Mouse (Mus musculus) olfactory bulb, adult 2 months (tissue): ENCODE results near the gene Map3k20. TPM values are rescaled to one million over a fixed set of nuclear protein-coding genes. Genes with fewer than 3 reads are reported as not detected.

Experiments used
- H3K27ac ChIP-seq: fragments of 200-500 bp; 2 replicates; pipeline ENCODE4 v1.5.1; 2012; ENCODE audit warnings: low read depth, low read length; ENCODE audit not compliant: insufficient read depth
- H3K4me1 ChIP-seq: fragments of 200-500 bp; 2 replicates; pipeline ENCODE4 v1.6.1; 2012; ENCODE audit warnings: low read length; ENCODE audit not compliant: control insufficient read depth, insufficient read depth
- H3K4me3 ChIP-seq: fragments of 200-500 bp; 2 replicates; pipeline ENCODE4 v1.5.1; 2012; ENCODE audit warnings: mild to moderate bottlenecking, low read depth, low read length, moderate library complexity; ENCODE audit not compliant: insufficient read depth
- CTCF ChIP-seq: fragments of 200-500 bp; IDR thresholded peaks from 2 replicates; pipeline ENCODE4 v1.5.1; 2012; ENCODE audit warnings: low read depth, mild to moderate bottlenecking, low read length, moderate library complexity; ENCODE audit not compliant: insufficient read depth
- POLR2A ChIP-seq: fragments of 200-500 bp; IDR thresholded peaks from 2 replicates; pipeline ENCODE4 v1.6.1; 2012; ENCODE audit warnings: mild to moderate bottlenecking, low read depth, low read length, moderate library complexity; ENCODE audit not compliant: insufficient read depth
- WGBS: fragments of 180-500 bp; shearing (Covaris S2); methylation state at CpG from one replicate; pipeline ENCODE4 v1.1.7; 2018; 5-methylcytosine and 5-hydroxymethylcytosine counted together
- polyA plus RNA-seq: library from polyadenylated mRNA; stranded (reverse); fragments of >200 nt; gene quantifications from 2 replicates; pipeline ENCODE4 v1.2.4, GENCODE M21; 2012; ENCODE audit warnings: low replicate concordance; ENCODE audit not compliant: missing spikeins, insufficient read depth, insufficient read length

The Map3k20 gene
- polyA plus RNA-seq, 1 experiment, result 45.5 TPM

DNA sequence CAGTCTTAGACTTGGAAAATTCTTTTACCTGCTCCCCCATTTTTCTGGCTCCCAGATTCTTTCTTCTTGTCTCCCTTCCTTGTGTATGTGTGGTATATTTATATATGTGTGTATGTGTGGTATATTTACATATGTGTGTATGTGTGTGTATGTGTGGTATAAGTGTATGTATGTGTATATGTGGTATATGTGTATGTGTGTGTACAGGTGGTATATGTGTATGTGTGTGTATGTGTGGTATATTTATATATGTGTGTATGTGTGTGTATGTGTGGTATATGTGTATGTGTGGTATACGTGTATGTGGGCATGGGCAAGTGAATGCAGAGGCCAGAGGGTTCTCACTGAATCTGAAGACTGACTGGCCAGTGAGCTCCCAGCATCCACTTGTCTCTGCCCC lies 5.7 kb downstream of the Map3k20 start:
- Histone ChIP-seq H3K27ac (no peak overlapping the region), H3K4me1 (0 out of 2 replicates have a peak, but pooled peaks cover 2% of the 10 kb centered on the region), H3K4me3 (no peak overlapping the region)
- 78% methylated on average over 1 of the region's 1 CpGs for WGBS
- TF ChIP-seq POLR2A, result no peak
- no peak for TF ChIP-seq CTCF

DNA sequence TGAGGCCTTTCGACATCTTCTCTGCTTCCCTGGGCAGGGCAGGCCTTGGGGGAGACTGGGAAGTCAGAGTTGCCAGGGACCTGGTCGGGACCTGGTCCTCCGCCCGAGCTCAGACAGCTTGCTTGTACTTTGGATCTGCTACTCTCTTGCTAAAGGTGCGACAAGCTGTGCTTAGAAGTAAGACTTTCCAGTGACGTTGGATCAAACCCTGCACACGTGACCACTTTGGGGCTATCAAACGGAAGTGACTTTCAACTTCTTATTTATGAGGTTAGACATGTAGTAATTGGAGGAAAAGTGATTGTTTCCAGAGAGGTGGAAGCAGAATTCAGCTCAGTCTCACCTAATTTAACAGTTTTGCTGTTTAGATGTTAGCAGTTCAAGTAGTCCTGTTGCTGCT lies 7.1 kb downstream of the Map3k20 start:
- Histone ChIP-seq H3K27ac (no peak overlapping the region), H3K4me3 (no peak overlapping the region), H3K4me1 (0 out of 2 replicates have a peak, but pooled peaks cover 3% of the 10 kb centered on the region)
- TF ChIP-seq CTCF (no peak), POLR2A (no peak)
- 93% methylated on average over 8 of the region's 8 CpGs for WGBS

DNA sequence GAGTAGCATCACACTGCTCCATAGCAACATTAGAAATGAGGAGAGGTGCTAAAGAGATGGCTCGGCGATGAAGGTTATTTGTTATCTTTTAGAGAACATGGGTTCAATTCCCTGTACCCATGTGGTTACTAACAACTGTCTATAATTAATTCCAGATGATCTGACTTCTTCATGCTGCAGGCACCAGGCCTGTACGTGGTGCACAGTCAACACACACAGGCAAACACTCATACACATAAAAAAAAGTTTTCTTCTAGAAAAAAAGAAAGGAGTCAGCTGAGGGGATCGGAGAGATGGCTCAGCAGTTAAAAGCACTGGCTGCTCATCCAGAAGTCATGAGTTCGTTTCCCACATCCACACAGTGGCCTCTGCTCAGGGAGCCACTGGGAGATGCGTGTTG lies 9.6 kb downstream of the Map3k20 start:
- 92% methylated on average over 6 of the region's 6 CpGs for WGBS
- no peak overlapping the region for H3K4me3 ChIP-seq
- H3K27ac ChIP-seq, result no peak overlapping the region
- TF ChIP-seq POLR2A (no peak), CTCF (no peak)
- H3K4me1 ChIP-seq, result 0 out of 2 replicates have a peak, but pooled peaks cover 3% of the 10 kb centered on the region

DNA sequence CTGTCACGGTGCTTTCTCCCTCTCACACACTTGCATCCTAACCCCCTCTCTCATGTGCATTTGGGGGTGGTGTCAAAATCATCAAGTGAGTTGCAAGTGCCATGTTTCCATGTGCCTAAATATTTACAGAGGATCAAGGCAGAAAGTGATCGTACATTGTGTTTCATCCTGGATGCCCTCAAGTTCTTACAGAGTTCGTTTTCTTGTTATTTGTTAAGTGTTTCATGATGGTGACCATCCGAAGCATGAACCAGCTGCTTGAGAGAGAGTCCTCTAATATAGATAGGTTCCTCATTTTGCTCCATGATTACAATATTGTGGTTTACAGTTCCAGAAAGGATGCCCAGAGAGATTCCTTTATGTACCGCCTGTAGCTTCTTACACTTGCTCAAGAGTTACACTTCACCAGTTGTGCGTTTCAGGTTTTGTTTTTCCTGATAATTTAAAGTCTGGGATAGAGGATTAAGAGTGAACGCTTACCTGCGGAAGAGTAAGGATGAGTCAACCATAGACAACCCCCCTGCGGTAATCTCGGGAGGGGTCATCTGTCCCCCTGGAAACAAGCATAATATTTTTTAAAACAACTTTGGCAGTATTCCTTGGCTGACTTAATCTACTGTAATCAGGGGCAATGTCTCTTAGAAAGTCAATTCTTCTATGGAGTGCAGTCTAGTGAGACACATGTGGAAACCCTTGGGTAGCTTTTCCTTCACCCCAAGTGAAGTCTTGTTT lies 11.7 kb downstream of the Map3k20 start:
- H3K27ac ChIP-seq, result no peak overlapping the region
- H3K4me3 ChIP-seq, result no peak overlapping the region
- 0 out of 2 replicates have a peak, but pooled peaks cover 3% of the 10 kb centered on the region for H3K4me1 ChIP-seq
- TF ChIP-seq CTCF, result no peak
- TF ChIP-seq POLR2A, result no peak
- WGBS, result 88% methylated on average over 10 of the region's 10 CpGs

DNA sequence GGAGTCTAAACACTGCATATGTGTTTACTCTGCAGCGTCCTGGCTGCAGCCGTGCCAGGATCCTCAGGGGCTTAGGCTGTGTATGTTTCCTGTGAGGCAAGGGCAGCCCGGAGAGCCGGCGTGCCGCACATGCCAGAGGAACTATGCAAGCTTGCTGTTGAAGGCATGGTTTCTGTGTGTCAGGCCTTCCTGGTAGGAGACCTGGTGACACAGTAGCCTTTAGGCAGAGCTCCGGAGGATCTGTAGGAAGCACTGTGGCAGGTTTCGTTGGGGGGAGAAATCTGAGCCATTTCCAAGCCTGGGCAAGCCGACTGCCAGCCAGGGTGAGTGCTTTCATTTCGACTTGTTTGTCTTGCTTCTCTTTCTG lies 12.3 kb downstream of the Map3k20 start:
- H3K4me3 ChIP-seq, result no peak overlapping the region
- TF ChIP-seq CTCF (no peak), POLR2A (no peak)
- H3K4me1 ChIP-seq, result 0 out of 2 replicates have a peak, but pooled peaks cover 3% of the 10 kb centered on the region
- H3K27ac ChIP-seq, result no peak overlapping the region
- 78% methylated on average over 10 of the region's 10 CpGs for WGBS

DNA sequence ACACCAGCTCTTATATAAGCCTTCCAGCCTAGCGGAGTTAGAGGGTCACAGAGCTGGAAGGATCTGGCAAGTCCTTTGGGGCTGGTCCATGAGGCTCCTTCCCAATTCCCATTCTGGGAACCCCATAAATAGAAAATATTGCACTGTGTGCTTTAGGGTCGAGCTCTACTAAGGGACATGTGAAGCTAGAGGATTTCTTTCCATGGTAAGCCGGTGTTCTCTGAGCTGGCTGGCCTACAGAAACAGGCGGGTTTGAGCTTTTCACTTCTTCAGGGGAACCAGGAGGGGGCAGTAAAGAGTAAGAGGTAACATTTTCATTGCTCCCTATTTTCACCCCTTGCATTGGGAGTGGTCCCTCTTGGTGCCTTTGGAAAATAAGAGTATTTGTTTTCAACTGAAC lies 13.0 kb downstream of the Map3k20 start:
- Histone ChIP-seq H3K27ac (no peak overlapping the region), H3K4me3 (no peak overlapping the region), H3K4me1 (0 out of 2 replicates have a peak, but pooled peaks cover 3% of the 10 kb centered on the region)
- TF ChIP-seq CTCF (no peak), POLR2A (no peak)
- 63% methylated on average over 4 of the region's 4 CpGs for WGBS

DNA sequence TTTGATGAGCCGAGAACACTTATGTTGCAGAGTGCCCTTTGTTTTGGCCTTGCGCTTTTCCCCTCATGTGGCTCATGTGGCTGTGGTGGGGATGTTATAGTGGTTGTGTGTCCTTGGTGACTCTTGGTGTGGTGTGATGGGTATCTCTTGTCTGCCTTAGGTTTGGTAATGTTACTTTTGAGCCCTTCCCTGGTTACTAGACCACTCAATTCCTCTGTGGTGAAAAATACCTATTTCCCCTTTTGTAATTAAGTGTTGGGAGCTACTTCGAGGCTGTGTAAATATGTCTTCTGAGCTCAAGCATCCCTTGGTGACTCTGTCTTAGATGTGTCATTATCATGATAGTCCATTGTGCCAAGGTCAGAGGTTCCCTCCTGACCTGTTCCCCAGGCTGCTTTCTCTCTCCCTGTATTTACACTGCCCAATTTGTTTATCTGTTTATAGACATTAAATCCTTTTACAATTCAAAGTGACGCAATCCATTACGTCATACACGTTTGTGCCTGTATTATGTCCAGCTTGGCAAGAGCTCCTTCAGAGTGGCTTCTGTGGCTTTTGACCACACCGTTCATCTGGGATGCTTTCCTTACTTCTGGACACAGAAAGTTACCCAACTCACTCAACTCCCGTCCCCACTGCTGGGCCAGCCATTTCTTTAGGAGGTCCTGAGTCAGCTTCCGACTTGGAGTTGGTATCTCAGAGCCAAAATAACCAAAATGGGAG lies 15.9 kb downstream of the Map3k20 start:
- TF ChIP-seq POLR2A (no peak), CTCF (no peak)
- no peak overlapping the region for H3K27ac ChIP-seq
- H3K4me3 ChIP-seq, result no peak overlapping the region
- H3K4me1 ChIP-seq, result 0 out of 2 replicates have a peak, but pooled peaks cover 3% of the 10 kb centered on the region
- WGBS, result 90% methylated on average over 9 of the region's 9 CpGs

DNA sequence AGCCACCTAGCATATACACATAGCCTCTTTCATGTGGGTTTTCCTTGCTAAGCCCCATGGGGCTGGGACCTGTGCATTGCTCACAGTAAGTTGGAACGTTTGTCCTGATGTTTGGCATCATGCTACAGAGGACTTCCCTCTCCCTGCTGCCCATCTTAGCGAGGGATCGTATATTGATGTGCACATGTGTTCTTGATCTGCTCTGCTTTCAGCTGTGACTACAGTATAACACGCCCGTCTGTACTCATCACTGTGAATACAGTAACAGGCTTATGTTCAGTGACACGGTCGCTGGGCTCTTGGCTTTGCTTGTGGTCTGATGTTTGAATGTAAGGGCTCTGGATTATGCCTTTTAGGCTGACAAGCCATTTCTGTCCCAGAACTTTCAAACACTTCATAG lies 20.3 kb downstream of the Map3k20 start:
- Histone ChIP-seq H3K27ac (no peak overlapping the region), H3K4me3 (no peak overlapping the region), H3K4me1 (0 out of 2 replicates have a peak, but pooled peaks cover 3% of the 10 kb centered on the region)
- 95% methylated on average over 7 of the region's 7 CpGs for WGBS
- TF ChIP-seq POLR2A (no peak), CTCF (no peak)

DNA sequence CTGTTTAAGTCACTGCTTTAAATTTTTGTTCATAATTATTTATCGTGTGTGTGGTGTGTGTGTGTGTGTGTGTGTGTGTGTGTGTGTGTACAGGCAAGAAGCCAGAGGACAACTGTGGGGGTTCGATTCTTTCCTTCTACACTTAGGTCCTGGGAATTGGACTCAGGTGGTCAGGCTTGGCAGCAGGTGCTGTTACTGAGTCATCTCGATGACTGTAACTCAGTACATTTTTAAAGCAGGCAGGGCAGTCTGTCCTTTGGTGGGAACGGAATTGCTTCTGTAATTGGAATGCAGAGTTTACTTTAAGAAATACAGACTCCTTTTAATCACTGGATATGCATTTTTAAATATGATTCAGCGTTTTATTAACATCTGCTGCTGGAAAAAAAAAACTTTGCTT lies 22.9 kb downstream of the Map3k20 start:
- H3K4me3 ChIP-seq, result no peak overlapping the region
- WGBS, result 89% methylated on average over 5 of the region's 5 CpGs
- no peak overlapping the region for H3K27ac ChIP-seq
- 0 out of 2 replicates have a peak, but pooled peaks cover 3% of the 10 kb centered on the region for H3K4me1 ChIP-seq
- TF ChIP-seq CTCF (no peak), POLR2A (no peak)
